Mouse (Mus musculus) CD4-positive, CD25-positive, alpha-beta regulatory T cell, adult 4 months (primary cell): ENCODE data around the gene Fam3c. TPM values are rescaled to one million over a fixed set of nuclear protein-coding genes. Genes with fewer than 3 reads are reported as not detected.
"Not testable (repeated sequence)": the region's sequence is repeated elsewhere in the genome, so short reads cannot be mapped to it uniquely, and the experiment has no call there.

Experiments used
- ATAC-seq: one replicate; pipeline ENCODE4 v1.8.0; 2017
- polyA plus RNA-seq, 2 experiments: library from polyadenylated mRNA; unstranded; fragments of 100-300 nt; shearing (Covaris generic); gene quantifications; one replicate each; pipeline ENCODE4 v1.2.1; 2017

Fam3c gene
- polyA plus RNA-seq, 2 experiments from 2014 or later, result 99.1 to 129 TPM

- ATAC-seq, result no peak
Measured at GRCm38 (mm10) chr6:22289461-22290021, 66.5 kb downstream of the Fam3c start.

GRCm38 (mm10) chr6:22288737-22289460, 67.1 kb downstream of the Fam3c start:
- ATAC-seq, result peak; percentile 57

- no peak for ATAC-seq
Measured at GRCm38 (mm10) chr6:22288004-22288736, 67.9 kb downstream of the Fam3c start, which contains the start of gene Wnt16. Gene Wnt16 (plus strand): TSS chr6:22288227.

- no peak for ATAC-seq
Measured at GRCm38 (mm10) chr6:22282405-22282804, 73.6 kb downstream of the Fam3c start.

- no peak for ATAC-seq
Measured at GRCm38 (mm10) chr6:22280217-22280861, 75.7 kb downstream of the Fam3c start.

GRCm38 (mm10) chr6:22277941-22278340, 78.1 kb downstream of the Fam3c start:
- ATAC-seq, result no peak

GRCm38 (mm10) chr6:22269840-22270521, 86.1 kb downstream of the Fam3c start:
- ATAC-seq, result no peak

GRCm38 (mm10) chr6:22268677-22269076, 87.4 kb downstream of the Fam3c start:
- ATAC-seq, result no peak

- ATAC-seq, result no peak
Measured at GRCm38 (mm10) chr6:22267807-22268667, 88.0 kb downstream of the Fam3c start.

GRCm38 (mm10) chr6:22266018-22266417, 90.0 kb downstream of the Fam3c start:
- ATAC-seq, result no peak

- ATAC-seq, result not testable (repeated sequence)
Measured at GRCm38 (mm10) chr6:22264094-22264493, 91.9 kb downstream of the Fam3c start.

GRCm38 (mm10) chr6:22262519-22262918, 93.5 kb downstream of the Fam3c start:
- no peak for ATAC-seq

- no peak for ATAC-seq
Measured at GRCm38 (mm10) chr6:22258784-22259183, 97.3 kb downstream of the Fam3c start.

Other genes with a start within 250 kb of the Fam3c start
- under 1 TPM; 0.12 to 0.66 TPM for gene Wnt16, start 68.0 kb downstream of the Fam3c start, polyA plus RNA-seq